Mouse (Mus musculus): ENCODE results near the gene Tnxb.

DNA sequence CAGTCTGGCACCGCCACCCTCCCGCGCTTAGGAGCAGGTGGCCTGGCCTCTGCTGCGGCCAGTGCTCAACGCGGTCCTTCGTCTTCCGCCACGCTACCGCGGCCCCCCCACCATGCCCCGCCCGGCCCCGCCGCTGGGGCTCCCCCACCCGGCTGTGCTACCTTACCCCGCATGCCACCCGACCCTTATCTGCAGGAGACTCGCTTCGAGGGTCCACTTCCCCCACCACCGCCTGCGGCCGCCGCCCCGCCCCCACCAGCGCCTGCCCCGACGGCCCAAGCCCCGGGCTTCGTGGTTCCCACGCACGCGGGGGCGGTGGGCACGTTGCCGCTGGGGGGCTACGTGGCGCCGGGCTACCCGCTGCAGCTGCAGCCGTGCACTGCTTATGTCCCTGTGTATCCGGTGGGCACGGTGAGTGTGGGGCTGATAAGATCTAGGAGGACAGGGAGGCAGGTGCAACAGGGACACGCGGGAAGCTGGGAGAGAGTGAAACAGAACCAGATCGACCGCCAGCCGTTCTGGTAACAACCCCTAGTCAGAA is 39.5 kb upstream of the Tnxb start:
- TF ChIP-seq POLR2A (IDR thresholded peaks at IDR 0.05; ENCODE audit: extremely low read depth, insufficient read depth, low read length) (no peak), CTCF (IDR thresholded peaks at IDR 0.05; ENCODE audit: low read depth, low read length) (no peak)

Data from liver, adult 2 months (tissue).